Mouse (Mus musculus) CH12.LX (cell line): Measurements from ENCODE around the gene Rapgef4. TPM values are rescaled to one million over a fixed set of nuclear protein-coding genes. Genes with fewer than 3 reads are reported as not detected.

ENCODE experiments used
- DNase-seq: peaks from one replicate; pipeline ENCODE4 v3.0.0-alpha.2; 2013; ENCODE audit errors: extremely low read depth
- H3K27ac ChIP-seq: 2 replicates; pipeline ENCODE4 v1.5.1; 2012; ENCODE audit warnings: low read depth, mild to moderate bottlenecking, control low read depth, moderate library complexity; ENCODE audit not compliant: insufficient read depth
- H3K27me3 ChIP-seq: replicated peaks from 2 replicates; pipeline ENCODE3; 2012; ENCODE audit warnings: inconsistent platforms
- H3K36me3 ChIP-seq, 2 experiments: replicated peaks in 1 of 2; 2 replicates each; pipeline versions ENCODE3 to v1.6.1; 2012; ENCODE audit warnings: inconsistent platforms in 1 of 2, low read length in 1 of 2, mild to moderate bottlenecking in 1 of 2, mixed read lengths in 1 of 2, moderate library complexity in 1 of 2; ENCODE audit not compliant: control insufficient read depth in 1 of 2, insufficient read depth in 1 of 2
- H3K4me1 ChIP-seq, 2 experiments: 2 replicates each; pipeline ENCODE4 v1.6.1; 2012; ENCODE audit warnings: inconsistent platforms in 1 of 2, moderate library complexity in 1 of 2; ENCODE audit not compliant: insufficient read depth in 2 of 2, control insufficient read depth in 1 of 2
- H3K4me2 ChIP-seq: 2 replicates; pipeline ENCODE4 v1.6.1; 2012; ENCODE audit warnings: low read depth, mild to moderate bottlenecking, control low read depth; ENCODE audit not compliant: poor library complexity, insufficient read depth, severe bottlenecking
- H3K4me3 ChIP-seq, 3 experiments: fragments of 150-350 bp in 1 of 3; sonication (generic) in 1 of 3; replicated peaks in 1 of 3; 2 replicates each; pipeline versions ENCODE3 to v1.5.1; 2011 to 2012; ENCODE audit warnings: low read depth in 2 of 3, low read length in 2 of 3, mild to moderate bottlenecking in 2 of 3, moderate library complexity in 2 of 3, control low read depth in 1 of 3, improper control_type of control experiment in 1 of 3, inconsistent platforms in 1 of 3, mixed read lengths in 1 of 3; ENCODE audit not compliant: poor library complexity in 1 of 3
- H3K79me2 ChIP-seq: replicated peaks from 2 replicates; pipeline ENCODE4 v1.6.1; 2012; ENCODE audit warnings: mild to moderate bottlenecking, moderate library complexity; ENCODE audit not compliant: control insufficient read depth, poor library complexity, insufficient read depth, severe bottlenecking; ENCODE audit errors: extremely low read depth
- H3K9ac ChIP-seq: 2 replicates; pipeline ENCODE4 v1.6.1; 2012; ENCODE audit warnings: low read depth, mild to moderate bottlenecking, control low read depth, moderate library complexity; ENCODE audit not compliant: insufficient read depth
- H3K9me3 ChIP-seq: replicated peaks from 2 replicates; pipeline ENCODE3; 2012; ENCODE audit warnings: low read length, inconsistent platforms, mixed read lengths
- E2F4 ChIP-seq: IDR thresholded peaks from 2 replicates; pipeline ENCODE4 v1.6.1; 2011; ENCODE audit warnings: low read depth, low read length, improper control_type of control experiment; ENCODE audit not compliant: insufficient replicate concordance
- ETS1 ChIP-seq: conservative IDR thresholded peaks from 2 replicates; pipeline ENCODE4 v1.6.1; 2012; ENCODE audit warnings: low read depth, mild to moderate bottlenecking, inconsistent platforms, low read length, improper control_type of control experiment, moderate library complexity
- HCFC1 ChIP-seq: IDR thresholded peaks from 2 replicates; pipeline ENCODE4 v1.6.1; 2012; ENCODE audit warnings: low read depth, mild to moderate bottlenecking, inconsistent platforms, low read length, improper control_type of control experiment
- IRF4 ChIP-seq: IDR thresholded peaks from 2 replicates; pipeline ENCODE4 v1.6.1; 2014; ENCODE audit warnings: low read depth, mild to moderate bottlenecking, inconsistent platforms, low read length, improper control_type of control experiment
- JUND ChIP-seq: conservative IDR thresholded peaks from 2 replicates; pipeline ENCODE4 v1.6.1; 2011; ENCODE audit warnings: low read depth, low read length, improper control_type of control experiment
- MAFK ChIP-seq: IDR thresholded peaks from 2 replicates; pipeline ENCODE4 v1.6.1; 2011; ENCODE audit warnings: low read length, improper control_type of control experiment; ENCODE audit not compliant: insufficient replicate concordance
- MAZ ChIP-seq: IDR thresholded peaks from 2 replicates; pipeline ENCODE4 v1.6.1; 2012; ENCODE audit warnings: low read depth, mild to moderate bottlenecking, inconsistent platforms, low read length, improper control_type of control experiment, moderate library complexity
- MXI1 ChIP-seq: IDR thresholded peaks from 2 replicates; pipeline ENCODE4 v1.6.1; 2011; ENCODE audit warnings: mild to moderate bottlenecking, low read depth, low read length, improper control_type of control experiment
- MYC ChIP-seq: IDR thresholded peaks from 2 replicates; pipeline ENCODE4 v1.6.1; 2011; ENCODE audit warnings: low read depth, mild to moderate bottlenecking, improper control_type of control experiment, low read length
- NELFE ChIP-seq: IDR thresholded peaks from 2 replicates; pipeline ENCODE4 v1.6.1; 2011; ENCODE audit warnings: low read depth, low read length, improper control_type of control experiment
- POLR2A ChIP-seq: IDR thresholded peaks from 2 replicates; pipeline ENCODE4 v1.6.1; 2011; ENCODE audit warnings: low read depth, mild to moderate bottlenecking, improper control_type of control experiment, low read length
- POLR2AphosphoS2 ChIP-seq: IDR thresholded peaks from 2 replicates; pipeline ENCODE4 v1.6.1; 2011; ENCODE audit warnings: low read depth, low read length, improper control_type of control experiment
- RAD21 ChIP-seq: IDR thresholded peaks from 2 replicates; pipeline ENCODE4 v1.6.1; 2011; ENCODE audit warnings: low read depth, mild to moderate bottlenecking, low read length, improper control_type of control experiment, moderate library complexity
- SIN3A ChIP-seq: IDR thresholded peaks from 2 replicates; pipeline ENCODE4 v1.6.1; 2012; ENCODE audit warnings: low read length, improper control_type of control experiment, inconsistent platforms
- SMC3 ChIP-seq: IDR thresholded peaks from 2 replicates; pipeline ENCODE4 v1.6.1; 2011; ENCODE audit warnings: low read depth, low read length, improper control_type of control experiment
- USF1 ChIP-seq: IDR thresholded peaks from 2 replicates; pipeline ENCODE4 v1.6.1; 2014; ENCODE audit warnings: low read depth, mild to moderate bottlenecking, inconsistent platforms, low read length, improper control_type of control experiment
- USF2 ChIP-seq: conservative IDR thresholded peaks from 2 replicates; pipeline ENCODE4 v1.6.1; 2011; ENCODE audit warnings: low read depth, low read length, improper control_type of control experiment
- dilution Hi-C: fragments of 300-500 bp; cut with MboI; formaldehyde crosslinking; loops from 2 replicates; pipeline ENCODE4 v1.14.3; 2020; ENCODE audit warnings: low sequenced_read_pairs; ENCODE audit not compliant: extremely low pct_unique_long_range_greater_than_20kb, extremely low pct_ligation_motif_present
- in situ Hi-C: fragments of 300-500 bp; cut with MboI; formaldehyde crosslinking; loops from 3 replicates; pipeline ENCODE4 v1.14.3; 2019; ENCODE audit warnings: low sequenced_read_pairs, low pct_ligation_motif_present, low pct_unique_long_range_greater_than_20kb, mixed read lengths
- polyA plus RNA-seq: library from polyadenylated mRNA; unstranded; fragments of >175 nt; gene quantifications from 2 replicates; pipeline ENCODE4 v1.2.1, GENCODE M21; 2012; ENCODE audit warnings: low read depth; ENCODE audit not compliant: insufficient read length
- total RNA-seq, 2 experiments: library from RNA; depleted of rRNA; stranded (reverse); fragments of 300-350 nt in 1 of 2; fragments of >200 nt in 1 of 2; gene quantifications; 2 replicates each; pipeline ENCODE4 v1.2.3; 2012 to 2014

Rapgef4 gene
- total and polyA plus RNA-seq, 3 experiments = 0.12 to 0.13 TPM; not detected in 1

DNA sequence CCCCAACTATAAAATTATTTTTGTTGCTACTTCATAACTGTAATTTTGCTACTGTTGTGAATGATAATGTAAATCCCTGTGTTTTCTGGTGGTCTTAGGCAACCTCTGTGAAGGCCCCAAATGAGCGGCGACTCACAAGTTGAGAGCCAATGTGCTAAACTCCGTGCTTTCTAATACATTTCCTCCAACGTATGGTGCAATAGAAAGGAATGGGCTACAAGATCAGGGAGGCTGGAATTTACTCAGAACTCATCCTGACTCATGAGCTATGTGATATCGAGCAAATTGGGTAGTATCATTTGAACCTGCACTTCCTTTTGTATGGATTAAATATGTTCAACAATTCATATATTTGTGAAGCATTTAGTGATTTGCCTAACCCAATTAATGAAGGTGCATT, 299.5 kb downstream of the Rapgef4 start:
- H3K27ac ChIP-seq = no peak overlapping the region
- no peaks in the 10 kb centered on the region for H3K79me2 ChIP-seq
- no peak overlapping the region for H3K4me3 ChIP-seq
- H3K9ac ChIP-seq = no peak overlapping the region
- no peaks in the 10 kb centered on the region for H3K9me3 ChIP-seq
- in situ Hi-C loops (no loop called here), dilution Hi-C loops (no loop called here)
- no peak overlapping the region for H3K4me2 ChIP-seq
- no peaks in the 10 kb centered on the region for H3K36me3 ChIP-seq
- H3K27me3 ChIP-seq = no peaks in the 10 kb centered on the region
- DNase-seq = no peak
- H3K4me1 ChIP-seq = peaks cover 0 to 14% of the 10 kb centered on the region in 2 experiments; a peak in 2 of 4 replicates
- no peak for TF ChIP-seq SIN3A

DNA sequence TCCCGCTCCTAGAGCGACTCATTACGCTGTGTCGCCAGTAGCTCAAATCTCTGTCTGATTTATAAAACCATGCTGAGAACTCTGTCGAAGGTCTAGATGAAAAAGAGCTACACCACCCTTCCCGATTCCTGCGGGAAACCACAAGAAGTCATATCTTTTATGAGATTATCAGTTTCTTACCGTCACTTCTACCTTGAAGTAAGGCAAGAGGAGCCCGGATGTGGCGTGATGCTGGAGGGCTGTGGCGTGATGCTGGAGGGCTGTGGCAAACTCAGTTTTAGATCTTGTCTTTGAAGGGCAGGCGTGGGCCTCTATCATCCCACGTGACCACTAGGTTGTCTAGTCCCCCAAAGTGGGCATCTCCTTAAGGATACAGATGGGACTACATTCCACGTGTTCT, 300.9 kb downstream of the Rapgef4 start:
- no peak for TF ChIP-seq JUND
- TF ChIP-seq USF1 = no peak
- no peak for TF ChIP-seq RAD21
- TF ChIP-seq MXI1 = no peak
- no peak for TF ChIP-seq IRF4
- TF ChIP-seq NELFE = no peak
- no peak for TF ChIP-seq MAFK
- no peak for TF ChIP-seq MYC
- TF ChIP-seq USF2 = no peak
- no peak for TF ChIP-seq E2F4
- no peak for TF ChIP-seq SIN3A
- no peak for TF ChIP-seq HCFC1
- no peak for TF ChIP-seq POLR2AphosphoS2
- TF ChIP-seq ETS1 = no peak
- TF ChIP-seq POLR2A = no peak
- no peak for TF ChIP-seq SMC3
- no peak for TF ChIP-seq MAZ
- no peak overlapping the region for H3K4me3 ChIP-seq
- dilution Hi-C loops = no loop called here
- H3K4me1 ChIP-seq = peaks cover 0 to 11% of the 10 kb centered on the region in 2 experiments; a peak in 2 of 4 replicates
- H3K27ac ChIP-seq = no peak overlapping the region
- H3K9ac ChIP-seq = no peak overlapping the region
- DNase-seq = no peak
- H3K27me3 ChIP-seq = no peaks in the 10 kb centered on the region
- no peaks in the 10 kb centered on the region for H3K79me2 ChIP-seq
- no peaks in the 10 kb centered on the region for H3K36me3 ChIP-seq
- H3K9me3 ChIP-seq = no peaks in the 10 kb centered on the region
- in situ Hi-C loops = no loop called here
- H3K4me2 ChIP-seq = no peak overlapping the region
